Mouse (Mus musculus): ENCODE measurements around the gene C1qtnf7.

Gene C1qtnf7

GRCm38 (mm10) chr5:43515401-43515976 is at the start of gene C1qtnf7:
Gene C1qtnf7, plus strand, starts transcription at chr5:43515538.
- no peak for DNase-seq

- DNase-seq, result no peak
These were observed 48.6 kb upstream of the C1qtnf7 start for GRCm38 (mm10) chr5:43466762-43467161.

GRCm38 (mm10) chr5:43467214-43467613 is 48.1 kb upstream of the C1qtnf7 start:
- no peak for DNase-seq

- DNase-seq, result no peak
These were observed 46.4 kb upstream of the C1qtnf7 start for GRCm38 (mm10) chr5:43468937-43469336.

- no peak for DNase-seq
These were observed 37.4 kb upstream of the C1qtnf7 start for GRCm38 (mm10) chr5:43477953-43478352.

GRCm38 (mm10) chr5:43480046-43480445 is 35.3 kb upstream of the C1qtnf7 start:
- DNase-seq, result no peak

- DNase-seq, result no peak
These were observed 34.6 kb upstream of the C1qtnf7 start for GRCm38 (mm10) chr5:43480786-43481185.

- no peak for DNase-seq
These were observed 33.5 kb upstream of the C1qtnf7 start for GRCm38 (mm10) chr5:43481824-43482223.

- DNase-seq, result no peak
These were observed 13.5 kb upstream of the C1qtnf7 start for GRCm38 (mm10) chr5:43501887-43502286.

GRCm38 (mm10) chr5:43504243-43504786 is 11.0 kb upstream of the C1qtnf7 start:
- no peak for DNase-seq

- DNase-seq, result no peak
These were observed 6.9 kb upstream of the C1qtnf7 start for GRCm38 (mm10) chr5:43508470-43508869.

GRCm38 (mm10) chr5:43508892-43509291 is 6.4 kb upstream of the C1qtnf7 start:
- DNase-seq, result no peak

GRCm38 (mm10) chr5:43511126-43511525 is 4.2 kb upstream of the C1qtnf7 start:
- no peak for DNase-seq

GRCm38 (mm10) chr5:43516491-43516890 is 1.2 kb downstream of the C1qtnf7 start:
- DNase-seq, result no peak

GRCm38 (mm10) chr5:43517313-43517712 is 2.0 kb downstream of the C1qtnf7 start:
- DNase-seq, result no peak

GRCm38 (mm10) chr5:43519905-43520304 is 4.6 kb downstream of the C1qtnf7 start:
- no peak for DNase-seq

GRCm38 (mm10) chr5:43521369-43521768 is 6.0 kb downstream of the C1qtnf7 start:
- DNase-seq, result no peak

GRCm38 (mm10) chr5:43522866-43523265 is 7.5 kb downstream of the C1qtnf7 start:
- DNase-seq, result peak; percentile 11

GRCm38 (mm10) chr5:43526874-43527584 is 11.7 kb downstream of the C1qtnf7 start:
- peak; percentile 20 for DNase-seq

- no peak for DNase-seq
These were observed 14.8 kb downstream of the C1qtnf7 start for GRCm38 (mm10) chr5:43530186-43530585.

- no peak for DNase-seq
These were observed 15.5 kb downstream of the C1qtnf7 start for GRCm38 (mm10) chr5:43530886-43531285.

GRCm38 (mm10) chr5:43538322-43539167 is 23.2 kb downstream of the C1qtnf7 start:
- no peak for DNase-seq

GRCm38 (mm10) chr5:43539168-43539516 is 23.8 kb downstream of the C1qtnf7 start:
- DNase-seq, result no peak

GRCm38 (mm10) chr5:43539871-43540270 is 24.5 kb downstream of the C1qtnf7 start:
- no peak for DNase-seq
